Mouse (Mus musculus) myocyte (in vitro differentiated cells): ENCODE results near the gene Glt28d2.

Source experiments
- CEBPB ChIP-seq: IDR thresholded peaks from 2 replicates; pipeline ENCODE4 v1.6.1; 2011; ENCODE audit warnings: mild to moderate bottlenecking, moderate library complexity; ENCODE audit not compliant: poor library complexity, insufficient read depth, severe bottlenecking
- E2F4 ChIP-seq: IDR thresholded peaks from one replicate; pipeline ENCODE4 v1.6.1; 2011; ENCODE audit warnings: mild to moderate bottlenecking, control low read depth, moderate library complexity; ENCODE audit not compliant: insufficient read depth
- MAX ChIP-seq: IDR thresholded peaks from one replicate; pipeline ENCODE4 v1.6.1; 2011; ENCODE audit warnings: low read depth, mild to moderate bottlenecking, control low read depth
- MYOG ChIP-seq, 3 experiments: IDR thresholded peaks; one replicate each; pipeline ENCODE4 v1.6.1; 2011; ENCODE audit warnings: control low read depth in 2 of 3, low read depth in 2 of 3, mild to moderate bottlenecking in 2 of 3; ENCODE audit not compliant: insufficient read length in 2 of 3, control insufficient read depth in 1 of 3, insufficient read depth in 1 of 3
- POLR2A ChIP-seq: IDR thresholded peaks from one replicate; pipeline ENCODE4 v1.6.1; 2011; ENCODE audit warnings: low read depth, mild to moderate bottlenecking, control low read depth, moderate library complexity; ENCODE audit not compliant: insufficient read length
- POLR2AphosphoS2 ChIP-seq: IDR thresholded peaks from one replicate; pipeline ENCODE4 v1.6.1; 2011; ENCODE audit warnings: low read depth, control low read depth; ENCODE audit not compliant: insufficient read length
- SRF ChIP-seq: IDR thresholded peaks from one replicate; pipeline ENCODE4 v1.6.1; 2011; ENCODE audit warnings: low read depth; ENCODE audit not compliant: control insufficient read depth, insufficient read length
- TCF12 ChIP-seq: IDR thresholded peaks from one replicate; pipeline ENCODE4 v1.6.1; 2011; ENCODE audit warnings: mild to moderate bottlenecking, control low read depth; ENCODE audit not compliant: poor library complexity, insufficient read depth, severe bottlenecking

DNA sequence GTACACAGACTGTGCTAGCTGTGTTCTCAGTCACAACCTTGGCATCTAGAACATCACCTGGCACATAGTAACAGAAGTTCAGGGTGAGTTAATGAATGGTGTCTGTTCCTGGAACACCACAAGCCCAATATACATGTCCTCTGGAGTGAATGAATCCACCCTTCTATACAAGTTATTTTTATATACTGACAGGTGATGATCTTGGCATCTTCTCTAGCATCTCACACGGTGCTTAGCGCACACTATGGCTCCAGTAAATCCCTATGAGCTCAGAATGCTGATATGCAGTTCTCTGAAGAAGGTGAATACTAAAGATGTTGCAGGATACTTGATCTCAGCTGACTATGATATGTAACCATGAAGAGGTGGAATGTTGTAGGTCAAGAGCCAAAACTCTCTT lies 24.4 kb downstream of the Glt28d2 start:
- no peak for TF ChIP-seq MYOG (IDR thresholded peaks at IDR 0.05; ENCODE audit: control insufficient read depth in 1 of 3, insufficient read depth in 1 of 3, insufficient read length in 2 of 3, low read depth in 2 of 3)
- no peak for TF ChIP-seq POLR2A
- no peak for TF ChIP-seq CEBPB
- TF ChIP-seq POLR2AphosphoS2, result no peak
- no peak for TF ChIP-seq TCF12
- TF ChIP-seq E2F4, result no peak
- no peak for TF ChIP-seq MAX
- TF ChIP-seq SRF, result no peak
